Mouse (Mus musculus): ENCODE data around the gene Smug1. TPM values are rescaled to one million over a fixed set of nuclear protein-coding genes. Genes with fewer than 3 reads are reported as not detected.
A peak's percentile ranks its signal among the peaks of the same experiment; 100 is the strongest.

Smug1 gene
- total RNA-seq (2021), result 10 to 100 TPM; 14.5 to 15.4 TPM
- long read RNA-seq, experiment 1, partial matches to known transcripts, result 5 of 9 reads
- long read RNA-seq, experiment 1, other reads (novel, unspliced or antisense), result 2 of 9 reads
- long read RNA-seq, experiment 2, partial matches to known transcripts, result 8 of 20 reads
- long read RNA-seq, experiment 2, other reads (novel, unspliced or antisense), result 7 of 20 reads

DNA sequence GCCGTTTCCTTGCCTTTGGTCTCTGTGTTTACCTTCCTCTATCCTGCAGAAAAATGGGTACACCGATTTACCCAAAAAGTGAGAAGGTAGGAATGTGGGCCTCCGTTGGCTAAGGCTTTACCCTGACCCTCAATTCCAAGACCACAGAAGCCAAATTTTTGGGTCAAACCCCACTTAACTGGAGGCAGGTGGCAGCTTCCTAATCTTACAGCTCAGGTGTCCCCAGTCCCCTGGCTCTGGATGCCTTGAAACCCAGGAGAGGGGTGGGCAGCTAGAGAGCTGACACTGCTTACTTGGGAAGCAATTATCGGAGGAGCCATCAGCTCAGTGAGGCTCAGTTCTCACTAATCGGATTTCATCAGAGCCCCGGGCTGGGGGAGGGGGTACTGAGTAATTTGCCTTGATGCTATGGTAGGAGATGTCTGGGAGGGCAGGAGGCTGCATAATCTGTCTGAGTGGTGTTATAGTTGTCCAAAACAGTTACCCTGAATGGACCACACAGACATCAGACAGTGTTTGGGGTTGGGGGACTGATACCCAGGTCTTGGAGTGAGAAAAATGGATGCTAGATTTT, at the start of gene Smug1:
Smug1 (minus strand) TSS at position 51 of the 574 bp plus-strand sequence.
- DNase-seq (ENCODE audit: low spot score in 2 of 2), result no peak

DNA sequence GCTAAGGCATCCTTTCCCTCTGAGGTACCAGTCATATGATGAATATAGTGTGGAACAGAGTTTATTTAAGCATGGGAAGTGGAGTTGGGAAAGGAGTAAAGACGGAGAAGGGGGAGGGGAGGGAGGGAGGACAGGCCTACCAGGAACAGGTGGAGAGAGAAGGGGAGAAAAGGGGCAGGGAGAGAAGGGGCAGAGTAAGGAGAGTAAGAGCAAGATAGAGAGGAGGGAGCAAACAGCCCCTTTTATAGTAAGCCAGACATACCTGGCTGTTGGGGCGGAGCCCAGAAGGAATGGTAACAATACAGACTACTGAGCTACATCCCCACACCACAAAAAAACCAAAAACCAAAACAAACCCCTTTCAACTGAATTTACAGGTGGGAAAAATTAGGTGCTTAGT, 49.2 kb upstream of the Smug1 start:
- no peak for DNase-seq (ENCODE audit: low spot score in 2 of 2)

DNA sequence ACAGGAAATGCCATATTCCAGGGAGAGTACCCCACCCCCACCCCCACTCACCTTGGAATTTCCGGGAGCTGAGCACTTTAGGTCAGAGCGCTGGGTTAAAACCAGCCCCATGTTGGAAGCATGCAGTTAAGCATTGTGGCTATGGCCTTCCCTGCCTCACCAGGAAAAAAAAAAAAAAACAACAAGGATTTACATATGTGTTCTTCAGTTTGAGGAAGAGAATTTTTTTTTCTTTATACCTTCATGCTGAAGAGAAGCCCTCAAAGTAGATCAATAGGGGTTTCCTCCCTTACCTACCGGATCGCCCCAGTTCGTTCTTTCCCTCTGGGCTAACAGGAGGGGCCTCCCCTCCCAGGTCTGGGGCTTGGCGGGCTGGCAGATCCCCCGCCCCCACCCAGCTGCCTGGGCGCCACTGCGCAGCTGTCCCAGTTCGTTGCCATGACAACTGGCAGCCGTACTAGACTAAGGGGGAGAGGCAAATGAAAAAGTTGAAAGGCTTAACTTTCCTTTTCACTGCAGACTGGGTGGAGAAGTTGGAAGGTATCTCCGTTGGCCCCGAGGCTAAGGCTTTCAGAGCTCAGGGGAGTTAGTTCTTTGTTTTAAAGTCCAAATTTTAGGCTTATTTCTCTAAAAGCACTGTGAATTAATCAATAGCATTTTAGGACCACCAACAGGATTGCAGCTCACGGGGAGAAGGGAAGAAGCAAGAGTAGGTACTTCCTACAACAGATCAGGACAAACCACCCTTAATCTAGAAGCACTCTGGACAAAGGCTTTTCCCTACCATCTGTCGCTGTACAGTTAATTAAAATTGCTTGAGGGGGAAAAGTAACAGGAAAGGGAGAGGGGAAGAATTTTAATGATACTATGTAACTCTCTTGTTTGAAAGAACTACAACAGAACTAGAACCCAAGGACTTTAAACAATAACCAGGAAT, 48.3 kb upstream of the Smug1 start:
- peak; percentile 88 to 92 for DNase-seq (ENCODE audit: low spot score in 2 of 2)

DNA sequence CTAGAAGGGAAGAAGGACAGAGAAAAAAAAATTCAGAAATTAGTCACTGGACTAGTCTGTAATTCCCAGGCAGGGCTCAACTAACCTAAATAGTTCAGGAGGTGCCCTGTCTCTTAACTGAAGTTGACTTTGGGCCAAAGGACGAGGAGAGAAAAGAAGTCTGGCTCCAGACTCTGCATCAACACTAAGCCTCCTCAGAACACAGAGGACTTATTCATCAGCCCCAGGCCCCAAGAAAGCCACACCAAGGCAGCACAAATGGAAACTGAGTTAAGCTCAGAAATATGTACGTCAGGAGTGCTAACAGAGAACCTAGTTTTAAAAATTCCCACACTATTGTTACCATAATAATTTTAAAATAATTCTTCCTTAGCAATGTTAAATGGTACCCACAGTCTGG, 47.3 kb upstream of the Smug1 start:
- peak in 1 of 2 experiments; percentile 39 for DNase-seq (ENCODE audit: low spot score in 2 of 2)

DNA sequence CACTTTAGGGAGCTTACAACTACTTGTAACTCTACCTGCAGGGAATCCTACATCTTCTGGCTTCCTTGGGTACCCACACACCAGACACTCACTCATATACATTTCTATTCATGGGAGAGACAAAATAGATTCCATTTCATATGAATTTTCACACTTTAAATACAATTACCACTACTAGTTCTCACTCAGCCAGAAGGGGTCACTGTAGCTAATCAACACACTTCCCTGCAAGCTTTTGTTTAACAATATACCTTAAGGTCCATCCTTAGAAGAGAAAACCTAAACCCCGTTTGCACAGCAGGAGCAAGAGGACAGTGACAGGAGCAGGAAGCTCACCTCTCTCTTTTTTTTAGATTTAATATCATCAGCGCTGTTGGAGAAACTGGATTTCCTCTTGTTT, 38.3 kb upstream of the Smug1 start:
- no peak for DNase-seq (ENCODE audit: low spot score in 2 of 2)

DNA sequence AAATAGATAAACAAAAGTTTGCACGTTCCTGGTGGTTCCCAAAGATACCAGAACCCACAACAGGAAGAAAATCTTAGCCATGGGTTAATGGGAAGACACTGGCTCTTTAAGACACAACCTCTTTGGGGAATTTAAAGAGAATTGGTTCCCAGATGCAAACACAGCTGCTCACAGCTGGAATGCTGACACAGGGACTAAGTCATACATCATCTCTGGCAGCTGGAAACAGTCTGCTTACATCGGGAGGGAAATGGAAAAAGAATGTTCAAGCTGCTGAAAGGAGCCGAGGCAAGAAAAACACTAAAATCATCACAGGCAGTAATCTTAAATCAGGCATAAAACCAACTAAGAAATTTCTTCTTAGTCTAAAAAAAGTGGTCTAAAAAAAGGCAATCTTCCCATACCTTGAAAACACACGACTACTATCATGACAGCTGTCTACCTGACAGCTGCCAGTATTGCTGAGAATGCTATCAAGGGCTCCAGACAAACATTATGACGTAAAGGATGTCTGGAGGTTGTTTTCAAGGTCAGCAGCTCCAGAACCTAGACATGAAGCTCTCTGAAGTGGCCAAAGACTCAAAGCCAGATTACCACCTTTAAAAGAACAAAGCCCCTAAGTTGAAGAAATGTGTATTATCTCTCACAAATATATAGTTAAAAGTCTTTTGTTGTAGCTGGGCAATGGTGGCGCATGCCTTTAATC, 35.3 kb upstream of the Smug1 start:
- DNase-seq (ENCODE audit: low spot score in 2 of 2), result no peak

DNA sequence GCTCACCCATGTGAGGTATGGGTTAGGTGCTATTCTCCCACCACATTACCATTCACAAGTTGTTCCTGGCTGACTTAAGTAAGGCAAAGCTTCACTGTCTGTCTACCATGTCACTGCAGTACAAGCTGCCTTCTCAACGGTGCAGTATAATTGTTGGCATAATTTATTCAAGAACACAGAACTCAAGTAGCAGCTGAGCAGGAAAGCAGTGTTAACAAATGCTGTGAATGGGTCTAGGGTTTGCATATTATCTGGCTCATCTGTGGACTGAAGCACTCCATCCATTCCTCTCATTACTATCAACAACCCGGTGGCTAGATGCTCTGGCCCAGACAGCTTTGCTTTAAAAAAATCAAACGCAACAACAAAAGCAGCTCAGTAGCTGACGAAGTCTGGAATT, 30.9 kb upstream of the Smug1 start:
- no peak for DNase-seq (ENCODE audit: low spot score in 2 of 2)

DNA sequence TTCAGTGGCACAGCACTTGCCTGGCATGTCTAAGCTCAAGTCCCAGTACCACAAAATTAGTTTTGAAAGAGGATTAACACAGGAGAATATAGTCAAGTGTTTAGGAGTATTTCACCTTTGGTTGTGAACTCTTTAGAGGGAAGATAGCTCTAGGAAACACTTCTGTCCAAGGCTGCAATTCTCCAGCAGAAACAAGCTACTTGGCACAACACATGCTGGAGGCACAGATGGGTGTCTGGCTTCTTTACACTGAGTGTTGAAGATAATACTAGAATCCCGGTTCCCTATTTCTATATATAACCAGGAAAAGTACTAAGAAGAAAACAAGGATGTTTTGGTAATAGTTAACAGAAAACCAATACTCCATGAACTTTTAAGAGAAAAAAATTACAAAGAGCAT, 29.9 kb upstream of the Smug1 start:
- DNase-seq (ENCODE audit: low spot score in 2 of 2), result no peak

DNA sequence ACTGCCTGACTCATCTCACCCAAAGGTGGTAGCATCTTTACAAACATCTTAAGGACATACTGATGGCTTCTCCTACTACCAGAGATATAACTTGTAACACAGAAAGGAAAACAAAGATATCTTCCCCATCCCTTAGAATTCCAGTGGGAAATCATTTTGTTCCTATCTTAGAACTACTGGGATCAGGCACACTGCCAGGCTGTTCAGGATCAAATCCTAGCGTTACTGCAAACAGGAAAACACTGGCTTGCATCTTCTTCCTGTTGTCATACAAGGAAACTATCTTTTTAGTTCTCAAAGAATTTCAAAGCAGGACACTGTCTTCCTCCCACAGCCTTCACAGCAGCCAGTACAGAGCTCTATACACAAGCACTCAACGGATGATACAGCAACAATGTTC, 26.7 kb upstream of the Smug1 start:
- DNase-seq (ENCODE audit: low spot score in 2 of 2), result no peak

DNA sequence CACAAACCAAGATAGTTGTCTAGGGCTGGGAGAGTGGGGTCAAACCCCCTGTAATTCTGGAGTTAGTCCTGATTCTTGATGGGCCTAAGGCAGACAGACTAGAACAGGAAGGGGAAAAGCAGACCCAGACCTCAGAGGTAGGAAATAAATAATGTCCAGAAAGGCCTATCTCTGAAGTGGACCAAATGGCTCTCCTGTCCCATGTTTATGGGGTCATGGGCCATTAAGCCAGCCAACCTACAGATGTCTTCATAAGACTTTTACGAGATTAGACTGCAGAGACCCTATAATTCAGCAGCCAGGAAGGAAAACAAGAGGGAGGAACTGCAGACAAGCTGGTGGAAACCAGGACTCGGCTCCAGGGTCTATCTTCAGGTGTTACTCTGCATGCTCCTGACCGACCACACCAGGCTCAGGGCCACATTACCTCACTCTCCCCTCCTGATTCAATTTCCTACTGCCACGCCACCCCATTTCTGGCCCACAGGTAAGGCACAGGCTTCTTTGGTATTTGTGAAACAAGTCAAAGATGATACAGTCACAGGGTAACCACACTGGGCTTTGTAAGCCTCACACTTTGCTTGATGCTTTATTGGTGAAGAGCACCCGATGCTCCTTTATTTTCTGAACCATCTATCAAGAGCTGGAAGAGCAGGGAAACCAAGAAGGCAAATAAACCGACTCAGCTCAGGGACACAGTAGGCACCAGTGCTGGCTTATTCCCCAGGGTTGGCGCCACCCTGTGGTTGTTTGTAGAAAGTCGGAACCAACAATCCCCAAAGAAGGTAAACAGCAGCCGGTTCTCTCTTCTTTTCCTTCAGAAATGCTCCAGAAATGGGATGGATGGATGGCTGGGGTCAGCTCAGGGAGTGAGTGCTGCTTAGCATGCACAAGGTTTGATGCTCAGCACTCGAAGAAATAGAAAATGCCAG, 23.9 kb upstream of the Smug1 start:
- peak in 1 of 2 experiments; percentile 51 for DNase-seq (ENCODE audit: low spot score in 2 of 2)

DNA sequence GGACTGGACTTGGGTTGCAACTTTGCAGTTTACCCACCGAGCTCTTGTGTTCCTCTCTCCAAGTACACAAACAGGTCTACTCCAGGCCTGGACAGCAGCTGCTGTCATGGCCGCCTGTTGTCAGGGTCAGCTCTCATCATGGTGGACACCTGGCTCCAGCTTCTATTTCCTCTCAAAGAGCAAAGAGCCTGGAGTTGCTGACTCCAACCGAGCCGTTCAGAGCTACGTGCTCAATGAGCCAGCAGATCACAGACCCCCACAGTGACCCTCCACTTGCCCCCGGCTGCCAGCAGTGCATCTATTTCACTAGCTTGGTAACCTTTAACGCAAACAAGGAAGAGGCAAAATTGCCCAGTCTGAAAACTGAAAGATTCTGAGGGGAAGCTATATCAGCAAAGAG, 23.2 kb upstream of the Smug1 start:
- no peak for DNase-seq (ENCODE audit: low spot score in 2 of 2)

DNA sequence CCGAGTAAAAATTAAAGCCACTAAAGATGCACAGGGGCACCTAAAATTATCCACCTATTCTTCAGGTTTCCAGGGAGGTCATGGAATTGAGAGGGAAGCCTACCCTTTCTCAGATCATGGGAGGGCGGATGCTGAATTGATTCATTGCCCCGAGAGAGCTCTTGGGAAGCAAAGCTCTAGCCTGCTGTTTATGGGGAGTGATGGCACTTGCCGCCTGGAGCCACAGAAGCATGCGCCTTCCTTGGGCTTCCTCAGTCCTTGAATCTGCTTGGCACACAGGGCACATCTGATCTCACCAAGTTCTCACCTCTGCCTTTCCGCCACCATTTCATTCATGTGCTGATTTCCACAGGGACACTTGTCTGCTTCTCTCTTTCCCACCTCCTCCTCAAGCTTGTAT, 20.9 kb upstream of the Smug1 start:
- DNase-seq (ENCODE audit: low spot score in 2 of 2), result no peak

DNA sequence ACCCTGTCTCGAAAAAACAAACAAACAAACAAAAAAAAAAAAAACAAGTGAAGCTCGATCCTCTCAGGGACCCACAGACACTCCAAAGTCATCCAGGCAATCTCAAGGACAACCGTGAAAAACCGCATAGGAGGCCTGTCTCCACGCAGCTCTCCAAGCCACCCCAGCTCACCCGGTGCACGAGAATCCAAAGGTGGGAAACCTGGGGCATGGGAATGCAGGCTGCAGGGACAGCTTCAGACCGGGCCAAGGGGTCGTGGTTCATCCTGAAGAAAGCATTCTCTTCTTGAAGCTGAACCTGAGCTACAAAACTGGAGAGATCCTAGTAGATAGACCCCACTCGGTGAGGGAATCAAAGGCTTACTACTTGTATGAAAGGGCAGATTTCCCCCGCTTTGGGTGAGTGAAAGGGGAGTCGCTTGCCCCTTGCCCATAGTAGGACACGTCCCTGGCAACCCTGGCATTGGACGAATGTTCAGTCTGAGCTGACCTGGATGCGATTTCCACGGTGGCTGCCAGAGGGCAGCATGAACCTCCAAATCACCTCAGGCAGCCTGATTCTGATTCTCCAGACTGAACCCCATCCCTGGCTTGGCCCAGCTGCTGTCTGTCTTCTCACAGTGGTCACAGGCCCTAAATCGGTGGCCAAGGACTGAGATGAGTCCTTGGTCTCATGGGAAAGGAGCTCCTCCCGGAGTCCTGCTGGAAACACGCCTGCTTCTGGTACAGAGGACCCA, 18.7 kb upstream of the Smug1 start:
- peak; percentile 54 to 61 for DNase-seq (ENCODE audit: low spot score in 2 of 2)

DNA sequence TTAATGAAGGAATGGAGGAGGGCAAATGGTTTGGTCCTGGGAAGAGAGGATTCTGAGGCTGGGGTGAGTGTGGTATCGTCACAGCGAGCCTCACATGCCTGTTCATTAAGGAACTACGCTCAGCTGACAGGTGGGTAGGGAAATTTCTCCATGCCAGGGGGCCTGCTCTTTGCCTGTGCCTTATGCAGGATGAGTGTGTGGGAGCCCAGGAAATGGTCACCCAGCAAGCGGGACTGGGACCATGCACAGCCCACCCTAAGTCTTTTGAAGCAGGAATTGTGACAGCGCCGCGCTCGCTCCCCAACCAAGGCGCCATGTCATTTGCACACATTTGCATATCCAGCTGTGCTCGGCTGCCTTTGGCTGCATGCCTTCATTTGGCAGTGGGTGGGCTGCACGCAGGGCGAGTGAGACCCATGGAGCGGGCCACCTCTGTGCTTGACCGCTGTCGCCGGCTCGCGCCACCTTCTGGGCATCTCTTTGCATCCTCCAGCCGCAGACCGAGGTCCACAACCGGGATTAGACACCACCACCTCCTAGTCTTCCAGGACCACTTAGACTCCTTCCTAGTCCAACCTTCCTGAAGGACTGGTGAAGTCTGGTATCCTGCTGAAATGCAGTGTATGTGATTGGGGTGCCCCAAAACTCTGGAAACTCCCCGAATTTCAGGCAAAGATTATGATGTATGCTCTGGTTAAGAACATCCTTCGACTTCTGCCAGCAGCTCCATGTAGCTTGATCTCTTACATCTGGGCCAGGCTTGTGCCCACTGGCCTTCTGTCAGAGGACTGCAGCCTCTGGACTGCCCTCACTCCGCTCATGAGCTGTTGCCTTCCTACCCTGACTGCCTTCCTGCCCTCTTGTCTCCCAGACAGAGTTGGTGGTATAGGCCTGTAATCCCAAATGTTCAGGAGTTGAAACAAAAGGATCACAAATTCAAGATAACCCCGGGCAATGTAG, 17.0 kb upstream of the Smug1 start:
- peak in 1 of 2 experiments; percentile 43 for DNase-seq (ENCODE audit: low spot score in 2 of 2)

DNA sequence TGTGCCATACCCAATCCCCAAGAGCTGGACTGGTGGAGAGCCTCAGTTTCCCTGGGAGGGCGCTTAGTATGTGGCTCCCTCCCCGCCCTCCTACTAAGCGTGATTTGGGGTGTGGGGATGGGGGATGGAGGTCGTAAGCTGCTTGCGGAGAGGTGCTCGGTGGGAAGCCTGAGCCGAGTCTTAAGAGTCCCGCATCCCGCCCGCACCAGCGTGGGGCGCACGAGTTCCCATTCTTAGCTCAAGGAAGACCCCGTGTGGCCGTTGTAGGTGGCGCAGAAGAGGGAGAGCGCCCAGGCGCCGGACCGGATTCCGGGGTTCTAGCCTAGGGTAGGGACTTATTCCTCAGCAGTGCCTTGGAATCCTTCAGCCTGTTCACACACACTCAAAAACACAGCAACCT, 16.2 kb upstream of the Smug1 start:
- peak; percentile 55 for DNase-seq (ENCODE audit: low spot score in 2 of 2)

DNA sequence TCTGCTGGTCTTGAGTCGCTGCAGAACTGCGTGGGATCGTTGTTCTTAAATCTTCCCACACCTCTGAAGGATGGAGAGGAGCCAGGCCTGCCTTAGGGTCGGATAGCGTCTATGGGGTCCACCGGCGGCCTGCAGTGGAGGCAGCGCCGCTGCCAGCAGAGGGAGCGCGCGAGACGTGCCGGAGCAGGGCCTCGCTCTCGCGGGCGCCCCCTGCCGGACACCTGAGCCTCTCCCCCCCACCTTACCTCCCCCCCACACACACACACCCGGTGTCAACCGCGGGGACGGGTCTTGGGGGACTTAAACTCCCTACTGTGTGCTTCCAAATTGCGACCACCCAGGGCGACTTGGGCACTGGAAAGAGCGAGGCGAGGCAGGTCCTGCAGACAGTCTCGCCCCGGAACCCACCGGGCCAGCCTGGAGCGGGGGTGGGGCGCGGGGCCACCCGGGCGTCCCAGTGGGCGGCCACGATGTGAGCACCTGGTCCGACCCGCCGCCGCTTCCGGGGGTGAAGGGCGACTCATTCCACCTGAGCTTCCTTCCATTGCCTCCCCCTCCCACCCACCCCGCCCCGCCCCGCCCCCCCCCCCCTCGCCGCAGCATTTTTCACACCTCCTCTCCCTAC, 15.4 kb upstream of the Smug1 start:
- peak; percentile 60 to 63 for DNase-seq (ENCODE audit: low spot score in 2 of 2)

DNA sequence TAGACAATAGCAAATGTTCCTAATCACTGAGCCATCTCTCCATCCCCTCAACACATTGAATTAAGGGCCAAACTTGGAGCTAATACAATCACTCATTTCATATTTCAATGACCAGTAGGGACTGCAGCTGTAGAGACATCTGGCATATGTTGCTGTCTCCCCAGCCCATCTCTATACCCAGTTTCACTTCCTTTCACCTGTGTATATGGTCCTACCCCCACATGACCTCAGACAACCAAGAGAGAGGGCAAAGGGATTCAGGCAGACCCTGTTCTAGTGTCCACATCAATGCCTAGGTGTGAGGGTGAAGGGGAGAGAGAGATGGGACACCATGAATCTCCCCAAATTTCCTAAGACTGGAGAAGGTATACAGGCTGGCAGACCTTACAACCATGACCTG, 13.5 kb upstream of the Smug1 start:
- DNase-seq (ENCODE audit: low spot score in 2 of 2), result no peak

DNA sequence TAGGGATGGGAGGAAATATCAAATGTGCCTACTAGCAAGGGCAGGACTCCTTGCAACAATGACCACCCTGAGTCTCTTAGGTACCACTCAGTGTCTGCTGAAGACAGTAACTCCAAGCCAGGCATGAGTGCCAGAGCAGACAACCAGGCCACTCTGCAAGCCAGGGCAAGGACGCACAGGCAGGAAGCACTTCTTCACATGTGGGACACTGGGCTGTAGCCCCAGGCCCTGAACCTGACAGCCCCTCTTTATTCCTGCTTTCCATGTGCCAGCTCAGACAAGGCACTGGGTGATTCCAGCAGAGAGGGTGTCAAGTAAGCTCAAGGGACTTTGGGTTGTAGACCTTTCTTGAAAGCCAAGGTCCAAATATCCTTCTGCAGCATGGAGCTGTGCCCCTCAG, 11.9 kb upstream of the Smug1 start:
- DNase-seq (ENCODE audit: low spot score in 2 of 2), result no peak
